Mouse (Mus musculus): Measurements from ENCODE around the gene Aph1a. TPM values are rescaled to one million over a fixed set of nuclear protein-coding genes. Genes with fewer than 3 reads are reported as not detected.
"Not testable (repeated sequence)": the region's sequence is repeated elsewhere in the genome, so short reads cannot be mapped to it uniquely, and the experiment has no call there.

Aph1a gene
- polyA plus RNA-seq, 1 experiment from 2014 or later, result 11.8 TPM

DNA sequence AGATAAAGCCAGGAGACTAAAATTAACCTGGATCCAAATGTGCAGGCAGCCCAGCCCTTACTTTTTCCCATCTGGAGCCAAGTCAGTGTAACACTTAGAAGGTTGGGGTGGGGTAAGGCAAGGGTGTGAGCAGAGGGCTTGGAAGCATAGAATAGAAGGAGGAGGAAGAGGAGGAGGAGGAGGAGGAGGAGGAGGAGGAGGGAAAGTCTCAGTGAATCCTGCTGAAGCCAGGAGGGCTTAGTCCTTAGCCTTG is 8.5 kb downstream of the Aph1a start:
- peak overlapping the region; percentile 6; the same call in 1 of the 2 replicates for H3K27ac ChIP-seq (replicated peaks)
- 0 out of 2 replicates have a peak, but pooled peaks cover 5% of the 10 kb centered on the region for H3K36me3 ChIP-seq (replicated peaks)
- no peak for ATAC-seq (ENCODE audit: insufficient read depth)
- H3K4me3 ChIP-seq (replicated peaks), result no peak overlapping the region
- H3K4me1 ChIP-seq (replicated peaks), result peaks cover 27% of the 10 kb centered on the region
- no peak overlapping the region for H3K4me2 ChIP-seq
- no peak overlapping the region for H3K9ac ChIP-seq
- H3K27me3 ChIP-seq, result peaks cover 71% of the 10 kb centered on the region
- H3K9me3 ChIP-seq (replicated peaks), result no peaks in the 10 kb centered on the region

- ATAC-seq (ENCODE audit: insufficient read depth), result no peak
- Histone ChIP-seq H3K4me2 (no peak overlapping the region), H3K36me3 (replicated peaks) (0 out of 2 replicates have a peak, but pooled peaks cover 2% of the 10 kb centered on the region), H3K4me1 (replicated peaks) (peaks cover 27% of the 10 kb centered on the region), H3K27ac (replicated peaks) (peak overlapping the region; percentile 6; the same call in 1 of the 2 replicates), H3K27me3 (peaks cover 74% of the 10 kb centered on the region), H3K4me3 (replicated peaks) (no peak overlapping the region), H3K9ac (no peak overlapping the region), H3K9me3 (replicated peaks) (no peaks in the 10 kb centered on the region)
- WGBS (ENCODE audit: insufficient replicate concordance), result 36% methylated on average over 6 of the region's 6 CpGs
Observed at GRCm38 (mm10) chr3:95902643-95903042, 8.9 kb downstream of the Aph1a start.

DNA sequence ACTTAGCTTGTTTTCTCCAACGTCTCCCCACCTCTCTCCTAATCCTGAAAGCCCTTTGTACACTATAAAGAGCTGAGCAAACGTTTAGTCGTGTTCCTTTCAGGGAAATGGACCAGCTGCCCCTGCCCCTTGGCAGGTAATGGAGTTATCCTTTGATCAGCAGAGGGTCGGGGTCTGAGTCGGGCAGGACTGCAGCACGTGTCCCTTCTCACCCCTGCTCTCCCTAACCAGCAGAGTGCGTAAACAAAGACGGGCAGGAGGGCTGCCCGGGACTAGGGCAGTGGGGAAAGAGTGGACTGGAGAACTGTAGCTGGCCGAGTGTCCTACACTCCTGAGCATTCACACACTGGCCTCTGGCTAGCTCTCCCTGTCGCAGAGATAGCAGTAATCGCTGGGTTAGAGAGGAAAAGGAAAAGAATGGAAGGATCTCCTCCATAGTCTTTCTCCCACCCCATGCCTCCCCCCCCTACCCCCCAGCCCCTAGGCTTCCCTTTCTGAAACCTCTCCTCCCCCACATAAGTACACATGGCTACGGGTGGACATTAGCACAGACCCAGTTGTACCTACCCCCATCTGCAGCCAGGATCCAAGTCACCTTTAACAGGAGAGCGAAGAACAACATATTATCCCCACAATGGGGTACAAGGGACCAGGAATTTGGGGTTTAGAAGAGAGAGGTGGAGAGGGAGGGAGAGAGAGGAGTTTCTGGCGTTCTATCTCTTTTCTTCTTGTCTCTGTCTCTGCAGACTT is 10.2 kb downstream of the Aph1a start:
- ATAC-seq (ENCODE audit: insufficient read depth), result peak; percentile 78
- peak overlapping the region; percentile 19; the same call in 1 of the 2 replicates for H3K9ac ChIP-seq
- peak overlapping the region; percentile 66 for H3K4me2 ChIP-seq
- H3K27me3 ChIP-seq, result peaks cover 87% of the 10 kb centered on the region
- peaks cover 27% of the 10 kb centered on the region for H3K4me1 ChIP-seq (replicated peaks)
- WGBS (ENCODE audit: insufficient replicate concordance), result 9% methylated on average over 15 of the region's 15 CpGs
- H3K27ac ChIP-seq (replicated peaks), result peak overlapping the region; percentile 78
- peak overlapping the region; percentile 33 for H3K4me3 ChIP-seq (replicated peaks)
- H3K9me3 ChIP-seq (replicated peaks), result no peaks in the 10 kb centered on the region
- H3K36me3 ChIP-seq (replicated peaks), result no peaks in the 10 kb centered on the region

- ATAC-seq (ENCODE audit: insufficient read depth), result 0 out of 2 replicates have a peak, but pooled peaks have one; percentile 14
- peaks cover 94% of the 10 kb centered on the region for H3K27me3 ChIP-seq
Observed at GRCm38 (mm10) chr3:95904568-95904967, 10.8 kb downstream of the Aph1a start, which contains the start of gene Car14. Car14 (minus strand) TSS chr3:95904691.

GRCm38 (mm10) chr3:95905146-95905939 is 11.6 kb downstream of the Aph1a start:
- Histone ChIP-seq H3K4me3 (replicated peaks) (peak overlapping the region; percentile 33), H3K4me2 (peak overlapping the region; percentile 66), H3K36me3 (replicated peaks) (no peaks in the 10 kb centered on the region), H3K27me3 (peaks cover 93% of the 10 kb centered on the region), H3K27ac (replicated peaks) (peak overlapping the region; percentile 78), H3K9me3 (replicated peaks) (no peaks in the 10 kb centered on the region), H3K9ac (no peak overlapping the region), H3K4me1 (replicated peaks) (peaks cover 27% of the 10 kb centered on the region)
- ATAC-seq (ENCODE audit: insufficient read depth), result peak; percentile 45; the same call in 1 of the 2 replicates
- under 1% methylated on average over 18 of the region's 18 CpGs for WGBS (ENCODE audit: insufficient replicate concordance)

More at GRCm38 (mm10) chr3:95904568-95904967, 10.8 kb downstream of the Aph1a start, which contains the start of gene Car14:
- H3K4me1 ChIP-seq (replicated peaks), result peaks cover 27% of the 10 kb centered on the region
- H3K4me2 ChIP-seq, result peak within 1 kb of the TSS; percentile 66
- peak within 1 kb of the TSS; percentile 33 for H3K4me3 ChIP-seq (replicated peaks)
- peak within 1 kb of the TSS; percentile 78 for H3K27ac ChIP-seq (replicated peaks)
- peak within 1 kb of the TSS; percentile 19; the same call in 1 of the 2 replicates for H3K9ac ChIP-seq
- WGBS (ENCODE audit: insufficient replicate concordance), result 3% methylated on average over 15 of the region's 15 CpGs
- H3K9me3 ChIP-seq (replicated peaks), result no peaks in the 10 kb centered on the region
- H3K36me3 ChIP-seq (replicated peaks), result no peaks in the 10 kb centered on the region

GRCm38 (mm10) chr3:95905940-95906492 is 12.2 kb downstream of the Aph1a start:
- peaks cover 27% of the 10 kb centered on the region for H3K4me1 ChIP-seq (replicated peaks)
- no peaks in the 10 kb centered on the region for H3K9me3 ChIP-seq (replicated peaks)
- H3K27me3 ChIP-seq, result peaks cover 88% of the 10 kb centered on the region
- H3K36me3 ChIP-seq (replicated peaks), result no peaks in the 10 kb centered on the region
- peak overlapping the region; percentile 33 for H3K4me3 ChIP-seq (replicated peaks)
- 1% methylated on average over 12 of the region's 12 CpGs for WGBS (ENCODE audit: insufficient replicate concordance)
- peak overlapping the region; percentile 66 for H3K4me2 ChIP-seq
- ATAC-seq (ENCODE audit: insufficient read depth), result no peak
- no peak overlapping the region for H3K27ac ChIP-seq (replicated peaks)
- H3K9ac ChIP-seq, result no peak overlapping the region

DNA sequence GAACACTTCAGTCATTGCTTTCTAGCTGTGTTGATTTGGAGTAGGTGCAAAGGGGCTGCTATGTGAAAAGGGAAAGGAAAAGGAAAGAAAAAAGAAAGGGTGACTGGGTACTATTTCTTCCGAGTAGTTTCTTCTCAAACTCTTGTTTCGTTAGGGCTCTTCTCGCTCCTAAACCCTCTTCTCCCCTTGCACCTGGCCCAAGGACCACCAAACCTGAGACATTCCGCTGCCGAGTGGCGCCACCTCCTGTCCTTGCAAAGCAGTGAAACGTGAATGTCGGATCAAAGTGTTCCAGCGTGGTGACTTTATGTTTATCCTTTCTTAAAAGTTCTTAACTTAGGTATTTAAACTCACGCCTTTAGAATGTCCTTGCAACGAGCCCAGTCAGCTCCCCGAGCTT is 13.1 kb downstream of the Aph1a start:
- Histone ChIP-seq H3K9ac (no peak overlapping the region), H3K36me3 (replicated peaks) (no peaks in the 10 kb centered on the region), H3K4me1 (replicated peaks) (peaks cover 23% of the 10 kb centered on the region), H3K9me3 (replicated peaks) (no peaks in the 10 kb centered on the region), H3K27me3 (peaks cover 80% of the 10 kb centered on the region), H3K4me2 (peak overlapping the region; percentile 66), H3K4me3 (replicated peaks) (peak overlapping the region; percentile 31), H3K27ac (replicated peaks) (no peak overlapping the region)
- under 1% methylated on average over 12 of the region's 12 CpGs for WGBS (ENCODE audit: insufficient replicate concordance)
- no peak for ATAC-seq (ENCODE audit: insufficient read depth)

DNA sequence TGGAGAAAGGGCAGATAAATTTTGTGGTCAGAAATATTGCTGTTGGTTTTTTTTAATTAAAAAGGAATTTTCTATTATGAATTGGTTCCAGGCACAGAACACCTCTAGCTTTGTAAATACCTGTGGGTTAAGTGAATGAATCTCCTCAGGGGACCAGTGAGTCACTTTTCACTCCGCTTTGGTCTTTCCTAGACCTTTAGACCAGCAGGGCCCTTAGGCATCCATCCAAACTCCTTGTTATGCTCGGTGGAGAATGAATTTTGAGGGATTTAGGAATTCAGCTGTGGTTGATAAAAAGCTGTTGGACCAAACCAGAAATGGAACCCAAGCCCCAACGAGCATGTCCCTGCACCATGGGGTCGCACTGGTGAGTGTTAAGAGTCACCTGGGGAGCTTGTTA is 13.8 kb downstream of the Aph1a start:
- whole genome bisulfite sequencing (ENCODE audit: insufficient replicate concordance), result 39% methylated on average over 4 of the region's 4 CpGs
- Histone ChIP-seq H3K9me3 (replicated peaks) (no peaks in the 10 kb centered on the region), H3K9ac (no peak overlapping the region), H3K4me1 (replicated peaks) (peaks cover 22% of the 10 kb centered on the region), H3K27ac (replicated peaks) (no peak overlapping the region), H3K4me2 (no peak overlapping the region), H3K4me3 (replicated peaks) (no peak overlapping the region), H3K36me3 (replicated peaks) (no peaks in the 10 kb centered on the region), H3K27me3 (peaks cover 72% of the 10 kb centered on the region)
- ATAC-seq (ENCODE audit: insufficient read depth), result no peak

- H3K4me1 ChIP-seq (replicated peaks), result peaks cover 5% of the 10 kb centered on the region
- no peaks in the 10 kb centered on the region for H3K36me3 ChIP-seq (replicated peaks)
- no peak for ATAC-seq (ENCODE audit: insufficient read depth)
- no peak overlapping the region for H3K4me2 ChIP-seq
- H3K4me3 ChIP-seq (replicated peaks), result no peak overlapping the region
- peaks cover 9% of the 10 kb centered on the region; the same call in 1 of the 2 replicates for H3K27me3 ChIP-seq
- 28% methylated on average over 4 of the region's 4 CpGs for WGBS (ENCODE audit: insufficient replicate concordance)
- H3K27ac ChIP-seq (replicated peaks), result no peak overlapping the region
- no peaks in the 10 kb centered on the region for H3K9me3 ChIP-seq (replicated peaks)
- no peak overlapping the region for H3K9ac ChIP-seq
Observed at GRCm38 (mm10) chr3:95914706-95915105, 20.9 kb downstream of the Aph1a start.

GRCm38 (mm10) chr3:95916760-95917159 is 23.0 kb downstream of the Aph1a start:
- Histone ChIP-seq H3K9me3 (replicated peaks) (no peaks in the 10 kb centered on the region), H3K27me3 (peaks cover 8% of the 10 kb centered on the region; the same call in 1 of the 2 replicates), H3K36me3 (replicated peaks) (no peaks in the 10 kb centered on the region), H3K4me3 (replicated peaks) (no peak overlapping the region), H3K9ac (no peak overlapping the region), H3K4me1 (replicated peaks) (peaks cover 5% of the 10 kb centered on the region), H3K27ac (replicated peaks) (no peak overlapping the region; the same call in 1 of the 2 replicates), H3K4me2 (no peak overlapping the region; the same call in 1 of the 2 replicates)
- ATAC-seq (ENCODE audit: insufficient read depth), result no peak
- 50% methylated on average over 7 of the region's 7 CpGs for WGBS (ENCODE audit: insufficient replicate concordance)

DNA sequence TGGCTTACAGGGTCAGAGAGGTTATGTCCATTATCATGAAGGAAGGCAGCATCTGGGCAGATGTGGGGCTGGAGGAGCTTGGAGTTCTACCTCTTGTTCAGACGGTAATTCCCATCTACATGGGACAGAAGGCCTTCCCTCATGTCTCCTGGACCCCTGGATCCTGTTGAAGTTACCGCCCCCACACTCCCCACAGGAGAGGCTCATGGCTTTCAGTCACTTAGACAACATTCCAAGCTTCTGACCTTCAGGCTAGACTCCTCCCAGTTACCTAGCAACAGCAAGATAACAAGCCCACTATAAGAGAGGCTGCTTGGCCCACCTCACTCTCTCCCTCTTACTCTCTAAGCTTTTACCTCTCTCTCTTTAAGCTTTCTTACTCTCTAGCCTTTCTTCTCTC is 26.8 kb downstream of the Aph1a start:
- not testable (repeated sequence) for H3K4me2 ChIP-seq; H3K9me3 ChIP-seq (replicated peaks); ATAC-seq (ENCODE audit: insufficient read depth); H3K4me3 ChIP-seq (replicated peaks); H3K27me3 ChIP-seq; H3K36me3 ChIP-seq (replicated peaks); H3K27ac ChIP-seq (replicated peaks); H3K9ac ChIP-seq; H3K4me1 ChIP-seq (replicated peaks)
- 64% methylated on average over 2 of the region's 2 CpGs for WGBS (ENCODE audit: insufficient replicate concordance)

All from liver, embryonic 15.5 days (tissue).